Mouse (Mus musculus) layer of hippocampus, postnatal 10 days (tissue): ENCODE measurements around the gene Sbk1. TPM values are rescaled to one million over a fixed set of nuclear protein-coding genes. Genes with fewer than 3 reads are reported as not detected.

Experiments used
- DNase-seq, 2 experiments: peaks; one replicate each; pipeline ENCODE4 v3.0.0; 2021; ENCODE audit warnings: low spot score in 2 of 2
- total RNA-seq, 2 experiments: library from RNA; stranded (reverse); gene quantifications; 2 replicates each; pipeline ENCODE4 v1.2.3; 2021

Sbk1 gene
- total RNA-seq, 2 experiments from 2014 or later = 190 to 192 TPM

DNA sequence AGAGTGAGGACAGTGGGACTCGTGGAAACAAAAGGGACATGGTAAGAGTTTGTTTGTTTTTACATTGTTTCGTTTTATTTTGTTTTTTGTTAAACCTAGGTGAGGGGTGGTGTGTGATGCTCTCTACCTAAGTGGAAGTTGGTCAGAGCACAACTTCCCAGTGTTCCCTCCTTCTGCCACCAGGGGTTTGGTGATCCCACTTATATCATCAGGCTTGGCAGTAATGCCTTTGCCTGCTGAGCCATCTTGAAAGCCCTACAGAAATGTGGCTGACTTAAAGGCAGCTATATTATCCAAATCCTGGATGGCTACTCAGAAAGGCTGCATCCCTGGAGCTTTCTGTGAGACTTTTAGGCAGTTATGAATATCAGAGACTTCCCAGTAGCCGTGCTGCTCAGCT lies 60.3 kb downstream of the Sbk1 start:
- DNase-seq = no peak

DNA sequence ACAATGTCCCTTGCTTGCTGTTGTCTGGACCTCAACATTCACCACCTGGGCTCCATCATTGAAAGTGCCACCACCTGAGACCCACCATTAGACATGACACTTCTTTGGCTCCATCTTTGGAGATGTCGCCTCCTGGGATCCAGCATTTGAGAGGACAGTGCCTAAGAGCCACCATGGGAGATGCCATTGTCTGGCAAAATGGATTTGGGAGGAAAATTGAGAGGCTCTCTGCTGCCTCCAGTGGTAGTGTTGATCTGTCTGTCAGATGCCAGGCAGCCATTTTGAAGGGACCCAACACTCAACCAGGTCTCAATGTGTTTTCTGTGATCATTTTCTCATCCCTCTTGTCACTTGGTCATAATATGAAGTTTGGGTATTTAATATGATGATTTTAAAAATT lies 63.1 kb downstream of the Sbk1 start:
- DNase-seq = no peak

- DNase-seq = no peak
These were observed 66.5 kb downstream of the Sbk1 start for GRCm38 (mm10) chr7:126338906-126339305.

- DNase-seq = no peak
These were observed 67.1 kb downstream of the Sbk1 start for GRCm38 (mm10) chr7:126339521-126339971.

GRCm38 (mm10) chr7:126340206-126340618 lies 67.8 kb downstream of the Sbk1 start:
- no peak for DNase-seq

GRCm38 (mm10) chr7:126340896-126341295 lies 68.5 kb downstream of the Sbk1 start:
- DNase-seq = no peak

Other genes with a start within 250 kb of the Sbk1 start
- gene Gsg1l, start 190.2 kb upstream of the Sbk1 start, total RNA-seq = 10 to 100 TPM; 15.5 to 18.8 TPM
- 100 to 1,000 TPM; 104 to 106 TPM for gene Xpo6, start 72.1 kb upstream of the Sbk1 start, total RNA-seq
- 1 to 10 TPM in 1 of 2 experiments, under 1 TPM in 1; 0.73 to 1.8 TPM for gene Lat, start 97.0 kb downstream of the Sbk1 start, total RNA-seq
- 10 to 100 TPM; 78.8 to 91.0 TPM for gene Spns1, start 104.8 kb downstream of the Sbk1 start, total RNA-seq
- gene Nfatc2ip, start 124.1 kb downstream of the Sbk1 start, total RNA-seq = 10 to 100 TPM in 1 of 2 experiments, 1 to 10 TPM in 1; 9.3 to 10.8 TPM
- gene Cd19, start 142.3 kb downstream of the Sbk1 start, total RNA-seq = under 1 TPM in 1 of 2 experiments, not detected in 1; 0.25 TPM
- 10 to 100 TPM; 10.8 to 13.1 TPM for gene Rabep2, start 156.1 kb downstream of the Sbk1 start, total RNA-seq
- under 1 TPM; 0.09 to 0.58 TPM for gene Atp2a1, start 190.5 kb downstream of the Sbk1 start, total RNA-seq
- 10 to 100 TPM; 68.1 to 69.6 TPM for gene Sh2b1, start 202.8 kb downstream of the Sbk1 start, total RNA-seq
- 100 to 1,000 TPM in 1 of 2 experiments, 10 to 100 TPM in 1; 88.2 to 106 TPM for gene Tufm, start 214.7 kb downstream of the Sbk1 start, total RNA-seq
- 100 to 1,000 TPM; 118 to 123 TPM for gene Atxn2l, start 230.8 kb downstream of the Sbk1 start, total RNA-seq